Mouse (Mus musculus) embryonic facial prominence, embryonic 13.5 days (tissue): ENCODE data around the gene Scyl3. TPM values are rescaled to one million over a fixed set of nuclear protein-coding genes. Genes with fewer than 3 reads are reported as not detected.

Source experiments
- polyA plus RNA-seq: library from polyadenylated mRNA; unstranded; fragments of >200 nt; fragmentation: Nextera tagmentation; extraction: Ambion mirVana; gene quantifications from 2 replicates; pipeline ENCODE4 v1.2.1, GENCODE M21; 2015

The Scyl3 gene
- polyA plus RNA-seq, 1 experiment from 2014 or later = 20.4 TPM

Other genes starting within 250 kb of the Scyl3 start
- 0.48 TPM in 1 of 2 replicates, not detected in the other for gene Mettl11b, start 203.9 kb upstream of the Scyl3 start, polyA plus RNA-seq
- 57.0 and 60.1 TPM in 2 replicates for gene Kifap3, start 149.5 kb upstream of the Scyl3 start, polyA plus RNA-seq
- 20.5 and 20.9 TPM in 2 replicates for gene BC055324, start 65.7 kb downstream of the Scyl3 start, polyA plus RNA-seq
- 10.5 and 10.6 TPM in 2 replicates for gene Mettl18, start 65.8 kb downstream of the Scyl3 start, polyA plus RNA-seq
- not detected in 2 replicates for gene Sele, start 119.1 kb downstream of the Scyl3 start, polyA plus RNA-seq
- gene Sell, start 132.9 kb downstream of the Scyl3 start, polyA plus RNA-seq = 0.30 and 0.43 TPM in 2 replicates
- gene Selp, start 186.2 kb downstream of the Scyl3 start, polyA plus RNA-seq = not detected in 2 replicates
- 0.14 and 0.30 TPM in 2 replicates for gene F5, start 222.7 kb downstream of the Scyl3 start, polyA plus RNA-seq